Mouse (Mus musculus) liver, postnatal 0 days (tissue): ENCODE results near the gene Txk.

ENCODE experiments used
- CTCF ChIP-seq: sonication (generic); IDR thresholded peaks from 2 replicates; pipeline ENCODE4 v1.5.1; 2016; ENCODE audit warnings: antibody characterized with exemption, low read depth
- EP300 ChIP-seq: IDR thresholded peaks from 2 replicates; pipeline ENCODE4 v1.6.1; 2016; ENCODE audit warnings: antibody characterized with exemption, low read depth, mild to moderate bottlenecking

GRCm38 (mm10) chr5:72706095-72706494, 46.5 kb downstream of the Txk start:
- TF ChIP-seq CTCF (no peak), EP300 (no peak)
